Mouse (Mus musculus): ENCODE results near the gene Zic3.

DNA sequence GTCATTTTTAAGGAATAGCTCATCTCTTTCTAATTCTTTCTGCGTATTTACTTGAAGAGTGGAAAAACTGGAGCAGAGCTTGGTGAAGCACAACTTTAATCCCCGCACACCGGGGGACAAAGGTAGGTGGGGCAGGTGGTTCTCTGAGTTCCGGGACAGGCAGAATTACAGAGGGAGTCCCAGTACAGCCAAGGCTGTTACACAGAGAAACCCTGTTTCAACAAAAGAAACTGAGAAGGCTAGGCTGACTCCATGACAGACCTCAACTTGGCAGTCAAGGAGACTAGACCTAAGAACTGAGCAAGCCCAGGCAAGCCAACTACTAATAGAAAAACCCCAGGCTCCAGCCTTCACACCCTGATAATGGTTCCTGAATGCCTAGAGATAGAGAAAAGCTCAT lies 20.0 kb downstream of the Zic3 start:
- no peak for TF ChIP-seq CHD2 (IDR thresholded peaks at IDR 0.05; ENCODE audit: low read depth, low read length)
- no peak for TF ChIP-seq ZNF384 (IDR thresholded peaks at IDR 0.05; ENCODE audit: low read depth, low read length)

All from ES-E14 (cell line).